Mouse (Mus musculus) intestine, embryonic 14.5 days (tissue): Measurements from ENCODE around the gene Scin. TPM values are rescaled to one million over a fixed set of nuclear protein-coding genes. Genes with fewer than 3 reads are reported as not detected.
"Not testable (repeated sequence)": the region's sequence is repeated elsewhere in the genome, so short reads cannot be mapped to it uniquely, and the experiment has no call there.

Experiments
- ATAC-seq: fragments of 200-750 bp; cut with Nextera tagmentation; replicated peaks from 2 replicates; pipeline ENCODE4 v1.8.0; 2017; ENCODE audit warnings: low read depth, moderate number of reproducible peaks, moderate TSS enrichment, moderate library complexity; ENCODE audit not compliant: low FRiP score, low TSS enrichment
- DNase-seq: peaks from one replicate; pipeline ENCODE4 v3.0.0-alpha.2; 2018; ENCODE audit warnings: low spot score
- H3K27ac ChIP-seq: fragments of 300-500 bp; sonication (generic); 2 replicates; pipeline ENCODE4 v1.5.1; 2014; ENCODE audit warnings: low read depth, mild to moderate bottlenecking, control low read depth
- H3K27me3 ChIP-seq: fragments of 300-500 bp; sonication (generic); replicated peaks from 2 replicates; pipeline ENCODE4 v1.6.1; 2014; ENCODE audit warnings: low read length, control low read depth; ENCODE audit not compliant: control insufficient read depth, insufficient read depth
- H3K36me3 ChIP-seq: fragments of 300-500 bp; sonication (generic); 2 replicates; pipeline ENCODE4 v1.6.1; 2014; ENCODE audit warnings: low read length, control low read depth; ENCODE audit not compliant: control insufficient read depth, insufficient read depth
- H3K4me1 ChIP-seq: fragments of 300-500 bp; sonication (generic); replicated peaks from 2 replicates; pipeline ENCODE4 v1.6.1; 2014; ENCODE audit warnings: low read length, control low read depth, mixed read lengths; ENCODE audit not compliant: control insufficient read depth, insufficient read depth
- H3K4me2 ChIP-seq: fragments of 300-500 bp; sonication (generic); 2 replicates; pipeline ENCODE4 v1.6.1; 2014; ENCODE audit warnings: low read length
- H3K4me3 ChIP-seq: fragments of 300-500 bp; sonication (generic); 2 replicates; pipeline ENCODE4 v1.5.1; 2014; ENCODE audit warnings: low read depth, low read length, control low read depth, mixed read lengths
- H3K9ac ChIP-seq: fragments of 300-500 bp; sonication (generic); 2 replicates; pipeline ENCODE4 v1.6.1; 2014; ENCODE audit warnings: mild to moderate bottlenecking, low read length
- H3K9me3 ChIP-seq: fragments of 300-500 bp; sonication (generic); 2 replicates; pipeline ENCODE4 v1.6.1; 2016; ENCODE audit warnings: low read length, control low read depth; ENCODE audit not compliant: control insufficient read depth
- WGBS: fragments of 180-500 bp; shearing (Covaris S2); extraction: QIAGEN DNeasy Blood & Tissue Kit; methylation state at CpG from one replicate; pipeline ENCODE4 v1.1.7; 2014; 5-methylcytosine and 5-hydroxymethylcytosine counted together
- polyA plus RNA-seq: library from polyadenylated mRNA; unstranded; fragments of >200 nt; fragmentation: Nextera tagmentation; extraction: Ambion mirVana; gene quantifications from 2 replicates; pipeline ENCODE4 v1.2.1, GENCODE M21; 2014

Scin gene
- 23.1 and 26.4 TPM in 2 replicates for polyA plus RNA-seq

- Histone ChIP-seq H3K9ac (peak within 1 kb of the TSS; percentile 34), H3K27me3 (peaks cover 24% of the 10 kb centered on the region), H3K4me1 (0 out of 2 replicates have a peak, but pooled peaks cover 2% of the 10 kb centered on the region), H3K36me3 (no peaks in the 10 kb centered on the region), H3K9me3 (no peaks in the 10 kb centered on the region), H3K4me3 (peak within 1 kb of the TSS; percentile 43), H3K4me2 (peak within 1 kb of the TSS; percentile 64), H3K27ac (no peak within 1 kb of the TSS)
- 1% methylated on average over 39 of the region's 39 CpGs for WGBS
- ATAC-seq (peak; percentile 79), DNase-seq (peak; percentile 75)
Measured at GRCm38 (mm10) chr12:40133573-40134271, at the start of gene Scin. Scin (minus strand) TSS chr12:40134228.

DNA sequence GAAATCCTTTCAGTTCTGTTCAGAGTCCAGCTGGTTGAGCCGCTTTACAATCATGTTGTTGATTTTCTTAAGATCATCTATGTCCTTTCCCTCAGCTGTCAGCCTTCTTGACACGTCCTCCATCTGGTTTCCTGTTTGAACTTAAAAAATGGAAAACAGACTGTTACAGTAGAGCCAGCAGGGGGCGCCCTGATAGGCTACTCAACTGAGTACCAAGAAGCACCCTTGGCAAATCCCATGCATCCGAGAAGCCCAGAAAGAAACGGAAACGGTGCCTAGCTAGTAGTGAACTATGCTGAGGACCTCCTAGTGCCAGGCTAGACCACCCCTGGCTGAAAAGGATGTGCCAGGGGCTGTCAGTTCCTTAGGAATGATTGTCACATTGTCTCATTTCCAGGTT is 43.1 kb upstream of the Scin start:
- H3K4me3 ChIP-seq: no peak overlapping the region
- H3K4me2 ChIP-seq: no peak overlapping the region
- no peaks in the 10 kb centered on the region for H3K4me1 ChIP-seq
- no peak overlapping the region for H3K9ac ChIP-seq
- H3K9me3 ChIP-seq: peaks cover 6% of the 10 kb centered on the region
- 60% methylated on average over 6 of the region's 6 CpGs for WGBS
- DNase-seq: no peak
- ATAC-seq: no peak
- H3K27me3 ChIP-seq: no peaks in the 10 kb centered on the region
- no peak overlapping the region for H3K27ac ChIP-seq
- H3K36me3 ChIP-seq: no peaks in the 10 kb centered on the region

GRCm38 (mm10) chr12:40176158-40176557 is 42.1 kb upstream of the Scin start:
- Histone ChIP-seq H3K9ac (no peak overlapping the region), H3K27me3 (no peaks in the 10 kb centered on the region), H3K9me3 (peaks cover 5% of the 10 kb centered on the region), H3K4me1 (no peaks in the 10 kb centered on the region), H3K36me3 (no peaks in the 10 kb centered on the region), H3K4me3 (no peak overlapping the region), H3K27ac (no peak overlapping the region), H3K4me2 (no peak overlapping the region)
- ATAC-seq (no peak), DNase-seq (no peak)
- WGBS: 79% methylated on average over 2 of the region's 2 CpGs

GRCm38 (mm10) chr12:40175171-40175570 is 41.1 kb upstream of the Scin start:
- not testable (repeated sequence) for H3K27ac ChIP-seq, H3K4me1 ChIP-seq, H3K4me3 ChIP-seq, H3K9me3 ChIP-seq, DNase-seq, H3K36me3 ChIP-seq, H3K4me2 ChIP-seq, H3K27me3 ChIP-seq, H3K9ac ChIP-seq, ATAC-seq
- WGBS: 21% methylated on average over 1 of the region's 1 CpGs

DNA sequence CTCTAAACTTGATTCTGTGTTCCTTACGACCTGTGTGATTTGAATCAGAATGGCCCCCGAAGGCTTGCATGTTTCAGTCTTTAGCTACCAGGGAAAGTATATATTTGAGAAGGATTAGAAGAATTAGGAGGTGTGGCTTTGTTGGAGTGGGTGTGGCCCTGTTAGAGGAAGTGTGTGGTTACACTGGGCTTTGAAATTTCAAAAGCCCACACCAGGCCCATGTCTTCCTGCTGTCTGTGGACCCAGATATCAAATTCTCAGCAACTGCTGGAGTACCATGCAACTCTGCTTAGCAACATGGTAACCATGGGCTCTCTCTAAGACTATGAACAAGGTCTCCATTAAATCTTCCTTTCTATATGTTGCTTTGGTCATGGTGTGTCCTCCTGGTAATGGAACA is 37.6 kb upstream of the Scin start:
- 84% methylated on average over 2 of the region's 2 CpGs for WGBS
- Histone ChIP-seq H3K4me2 (no peak overlapping the region), H3K36me3 (no peaks in the 10 kb centered on the region), H3K4me3 (no peak overlapping the region), H3K27me3 (no peaks in the 10 kb centered on the region), H3K27ac (no peak overlapping the region), H3K9me3 (no peaks in the 10 kb centered on the region), H3K9ac (no peak overlapping the region), H3K4me1 (no peaks in the 10 kb centered on the region)
- ATAC-seq (no peak), DNase-seq (no peak)

DNA sequence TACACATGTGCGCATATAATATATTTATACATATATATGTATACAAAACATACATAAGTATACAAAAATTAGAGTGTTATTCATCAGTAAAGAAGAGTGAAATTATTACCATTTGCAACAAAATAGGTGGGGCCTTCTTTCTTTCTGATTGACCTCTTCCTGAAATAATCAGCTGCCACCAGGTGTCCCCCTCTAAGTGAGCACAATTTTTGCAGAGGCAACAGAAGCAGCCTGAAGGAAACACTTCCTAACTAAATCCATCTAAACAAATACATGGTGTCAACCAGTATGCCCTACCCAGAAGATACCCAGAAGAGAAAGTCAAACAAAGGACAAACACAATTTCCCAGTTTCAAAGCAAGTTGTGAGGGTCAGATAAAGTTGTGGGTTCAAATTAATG is 35.6 kb upstream of the Scin start:
- Histone ChIP-seq H3K4me2 (no peak overlapping the region), H3K27me3 (no peaks in the 10 kb centered on the region), H3K4me1 (no peaks in the 10 kb centered on the region), H3K36me3 (no peaks in the 10 kb centered on the region), H3K9me3 (no peaks in the 10 kb centered on the region), H3K27ac (no peak overlapping the region), H3K9ac (no peak overlapping the region), H3K4me3 (no peak overlapping the region)
- WGBS: 89% methylated on average over 1 of the region's 1 CpGs
- ATAC-seq: no peak
- no peak for DNase-seq

DNA sequence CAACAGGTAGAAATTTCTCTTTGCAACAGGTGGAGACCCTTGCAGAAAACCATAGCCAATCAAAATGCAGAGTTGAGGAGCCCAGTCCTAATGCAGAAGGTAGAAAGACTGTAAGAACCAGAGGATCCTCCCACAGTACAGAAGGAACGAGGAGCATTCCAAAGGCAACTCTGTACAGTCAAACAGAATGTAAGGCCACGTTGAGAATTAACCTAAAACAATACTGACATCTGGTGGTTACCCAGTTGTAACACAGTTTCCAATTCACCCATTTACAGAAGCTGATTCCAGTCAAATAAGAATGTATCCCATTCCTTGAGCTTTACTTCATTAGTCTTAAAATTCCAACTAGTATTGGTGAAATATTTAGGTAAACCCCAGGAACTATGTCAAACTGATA is 30.6 kb upstream of the Scin start:
- no peak overlapping the region for H3K4me3 ChIP-seq

GRCm38 (mm10) chr12:40160777-40161176 is 26.7 kb upstream of the Scin start:
- Histone ChIP-seq H3K4me1 (no peaks in the 10 kb centered on the region), H3K9ac (no peak overlapping the region), H3K4me2 (no peak overlapping the region), H3K36me3 (no peaks in the 10 kb centered on the region), H3K9me3 (no peaks in the 10 kb centered on the region), H3K4me3 (no peak overlapping the region), H3K27me3 (no peaks in the 10 kb centered on the region), H3K27ac (no peak overlapping the region)
- no peak for ATAC-seq
- DNase-seq: no peak
- 55% methylated on average over 2 of the region's 2 CpGs for WGBS

More for the DNA sequence above, 30.6 kb upstream of the Scin start:
- no peaks in the 10 kb centered on the region for H3K9me3 ChIP-seq
- no peaks in the 10 kb centered on the region for H3K36me3 ChIP-seq
- no peak overlapping the region for H3K9ac ChIP-seq
- no peak overlapping the region for H3K4me2 ChIP-seq
- 0 out of 2 replicates have a peak, but pooled peaks have one; percentile 50 for ATAC-seq
- 8% methylated on average over 2 of the region's 2 CpGs for WGBS
- H3K27ac ChIP-seq: no peak overlapping the region
- H3K27me3 ChIP-seq: no peaks in the 10 kb centered on the region
- DNase-seq: no peak
- H3K4me1 ChIP-seq: no peaks in the 10 kb centered on the region

DNA sequence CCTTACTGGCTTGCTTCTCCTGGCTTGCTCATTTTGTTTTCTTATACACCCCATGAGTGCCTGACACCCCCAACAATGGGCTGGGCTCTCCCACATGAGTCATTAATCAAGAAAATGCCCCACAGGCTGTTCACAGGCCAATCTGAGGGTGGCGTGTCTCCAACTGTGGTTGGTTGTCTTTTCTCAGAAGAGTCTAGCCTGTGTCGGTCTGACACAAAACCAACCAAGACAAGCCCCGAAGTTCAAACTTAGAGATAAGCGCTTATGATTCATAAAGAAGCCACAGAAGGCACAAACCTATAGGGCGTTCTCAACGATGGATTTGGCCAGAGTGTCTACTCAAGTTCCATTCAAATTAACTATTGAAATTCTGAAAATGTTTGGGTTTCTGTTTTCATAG is 20.2 kb upstream of the Scin start:
- ATAC-seq (no peak), DNase-seq (no peak)
- no peak overlapping the region for H3K9ac ChIP-seq
- H3K4me2 ChIP-seq: no peak overlapping the region
- no peaks in the 10 kb centered on the region for H3K9me3 ChIP-seq
- no peaks in the 10 kb centered on the region for H3K27me3 ChIP-seq
- H3K4me3 ChIP-seq: no peak overlapping the region
- 90% methylated on average over 6 of the region's 6 CpGs for WGBS
- no peaks in the 10 kb centered on the region for H3K4me1 ChIP-seq
- no peaks in the 10 kb centered on the region for H3K36me3 ChIP-seq
- H3K27ac ChIP-seq: no peak overlapping the region
